Mouse (Mus musculus) monocyte, adult 5-6 weeks (primary cell): ENCODE results near the gene Tfip11. TPM values are rescaled to one million over a fixed set of nuclear protein-coding genes. Genes with fewer than 3 reads are reported as not detected.

Experiments
- ATAC-seq: fragments of 153-309, 156-312 bp; replicated peaks from 2 replicates; pipeline ENCODE4 v1.8.0; 2017; ENCODE audit warnings: mild to moderate bottlenecking; ENCODE audit not compliant: low TSS enrichment, insufficient number of reproducible peaks, severe bottlenecking, poor library complexity, low FRiP score
- total RNA-seq: library from RNA; stranded (forward); fragments of 200-1000, 200-491, 200-594 nt; gene quantifications from 3 replicates; pipeline ENCODE4 v1.2.3, GENCODE M21; 2017

The Tfip11 gene
- total RNA-seq, result 30.1 to 62.0 TPM (median 39.9 TPM) in 3 replicates

DNA sequence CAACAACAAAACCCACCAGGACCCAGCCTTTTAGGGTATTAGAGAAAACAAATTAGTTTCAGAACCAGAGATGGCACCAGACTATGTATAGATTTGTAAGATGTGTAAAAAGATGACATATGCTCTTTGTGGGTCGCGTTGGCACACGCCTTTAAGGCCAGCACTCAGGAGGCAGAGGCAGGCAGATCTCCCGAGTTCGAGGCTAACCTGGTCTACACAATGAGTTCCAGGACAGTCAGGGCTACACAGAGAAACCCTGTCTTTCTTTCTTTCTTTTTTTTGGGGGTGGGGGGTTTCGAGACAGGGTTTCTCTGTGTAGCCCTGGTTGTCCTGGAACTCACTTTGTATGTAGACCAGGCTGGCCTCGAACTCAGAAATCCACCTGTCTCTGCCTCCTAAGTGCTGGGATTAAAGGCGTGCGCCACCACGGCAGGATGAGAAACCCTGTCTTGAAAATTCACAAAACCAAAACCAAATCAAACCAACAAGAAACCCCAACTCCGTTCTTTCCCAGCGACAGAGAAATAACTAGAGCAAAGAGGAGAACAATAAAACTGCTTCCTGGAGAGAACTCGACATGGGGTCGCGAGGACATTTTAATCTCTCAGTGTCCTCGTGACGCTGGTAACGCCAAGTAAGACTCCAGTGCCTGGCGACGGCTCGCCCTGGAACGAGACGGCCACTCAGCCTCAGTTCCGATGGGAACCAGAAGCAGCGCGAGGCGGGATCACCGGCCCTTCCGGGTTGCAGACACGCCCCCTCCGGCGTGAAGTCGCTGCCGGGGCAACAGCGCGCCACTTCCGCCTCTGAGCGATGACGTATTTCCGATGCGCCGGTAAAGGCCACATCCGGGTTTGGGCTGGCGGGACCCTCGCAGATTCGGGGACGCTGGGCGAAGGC is at the start of gene Tfip11:
Gene Tfip11, plus strand, starts transcription at position 813 of the 900 bp plus-strand sequence.
- peak; percentile 75 for ATAC-seq

DNA sequence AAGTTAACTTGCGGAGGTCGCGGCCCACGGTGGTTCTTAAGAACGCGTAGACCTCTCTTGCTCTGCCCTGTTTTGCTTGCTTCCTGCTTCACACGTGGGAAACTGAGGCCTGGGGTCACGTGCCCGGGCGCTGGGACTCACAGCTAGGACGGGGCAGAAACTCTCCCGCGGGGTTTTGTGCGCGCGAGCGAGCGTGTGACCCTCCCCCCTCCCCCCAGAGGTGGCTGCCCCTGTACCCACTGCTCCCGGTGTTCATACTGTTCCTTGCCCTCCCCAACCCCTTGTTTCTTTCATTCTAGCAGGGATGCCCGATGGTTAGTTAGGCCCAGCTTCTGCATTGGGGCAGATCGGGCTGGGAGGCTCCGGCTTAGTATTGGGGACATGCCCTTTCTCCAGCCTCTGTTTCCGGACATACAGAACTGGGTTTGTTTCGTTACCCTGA is 49.2 kb upstream of the Tfip11 start:
- ATAC-seq, result no peak

DNA sequence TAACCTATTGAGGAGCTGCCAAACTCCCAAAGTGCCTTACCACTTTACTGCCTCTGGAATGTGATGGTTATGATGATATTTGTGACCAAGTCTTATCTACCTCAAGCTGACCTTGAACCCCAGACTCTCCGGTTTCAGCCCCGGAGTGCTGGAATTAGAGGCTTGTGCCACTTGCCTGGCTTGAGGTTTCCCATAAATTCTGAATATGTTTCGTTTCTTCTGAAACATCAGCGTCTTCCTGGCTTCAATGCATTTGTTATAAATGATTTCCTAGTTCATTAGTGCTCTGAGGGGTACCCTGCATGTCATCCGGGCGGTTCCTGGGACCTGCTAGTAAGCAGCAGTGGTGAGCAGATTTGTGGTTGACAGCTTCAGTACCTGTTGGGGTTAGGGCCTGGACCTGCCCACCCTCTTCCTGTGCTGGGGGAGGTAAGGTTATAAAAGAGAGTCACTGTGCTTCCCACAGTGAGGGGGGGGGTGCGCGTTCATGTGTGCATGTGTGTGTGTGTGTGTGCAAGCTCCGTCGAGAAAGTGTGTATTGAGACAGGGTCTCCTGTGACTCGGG is 48.2 kb upstream of the Tfip11 start:
- no peak for ATAC-seq

DNA sequence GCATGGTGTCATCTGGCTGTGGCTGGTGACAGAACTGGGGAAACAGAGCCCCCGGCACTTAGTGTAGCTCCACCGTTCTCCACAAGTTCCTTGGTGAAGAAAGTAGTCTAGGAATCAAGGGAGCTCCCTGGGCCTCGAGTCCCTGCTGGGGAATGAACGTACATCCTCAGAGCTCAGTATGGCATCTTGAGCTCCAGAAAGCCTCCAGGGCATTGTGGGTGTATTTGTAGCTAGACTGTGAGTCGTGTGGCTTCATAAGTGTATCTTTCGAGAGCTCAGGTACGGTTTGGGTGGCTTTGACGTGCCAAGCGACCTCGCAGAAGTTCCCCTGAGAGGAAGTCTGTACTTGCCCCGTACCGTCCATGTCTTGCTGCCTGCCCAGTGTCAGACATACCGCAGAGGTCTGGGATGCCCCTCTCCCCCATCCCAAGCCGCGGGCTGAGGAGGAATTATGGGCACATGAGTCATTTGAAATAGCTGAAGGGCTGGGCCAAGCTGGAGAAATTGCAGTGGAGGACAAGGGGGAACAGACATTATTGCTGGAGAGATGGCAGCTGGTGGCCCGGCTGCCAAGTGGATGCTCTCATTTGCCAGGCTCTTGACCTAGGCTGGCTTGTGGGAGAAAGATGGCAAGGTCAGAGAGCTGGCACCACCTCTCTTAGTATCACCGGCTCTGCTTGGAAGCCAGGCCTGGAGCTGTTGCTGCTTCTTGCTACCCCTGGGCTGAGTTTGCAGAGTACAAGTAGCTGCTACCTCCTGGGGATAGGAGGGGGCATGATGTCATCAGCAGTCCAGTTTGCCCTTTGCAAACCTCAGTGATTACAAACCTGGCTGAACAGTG is 46.8 kb upstream of the Tfip11 start:
- no peak for ATAC-seq

DNA sequence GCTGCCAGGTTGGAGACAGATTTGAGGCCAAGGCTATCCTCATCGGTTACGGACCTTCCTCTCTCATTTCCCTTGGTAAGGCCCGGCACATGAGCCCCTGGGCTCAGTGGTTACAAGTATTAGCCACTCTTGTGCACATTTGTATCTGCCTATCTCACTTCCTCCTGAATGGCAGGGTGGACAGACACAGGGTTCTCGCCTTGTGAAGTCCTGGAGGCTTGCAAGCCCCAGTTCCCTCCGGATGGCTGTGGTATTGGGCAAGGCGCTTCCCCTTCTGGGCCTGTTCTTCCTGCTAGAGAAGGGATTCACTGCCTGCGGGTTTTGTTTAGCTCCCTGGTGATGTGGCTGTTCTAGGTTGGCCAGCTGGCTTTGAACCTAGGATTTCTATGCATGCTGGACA is 46.0 kb upstream of the Tfip11 start:
- ATAC-seq, result peak; percentile 41

DNA sequence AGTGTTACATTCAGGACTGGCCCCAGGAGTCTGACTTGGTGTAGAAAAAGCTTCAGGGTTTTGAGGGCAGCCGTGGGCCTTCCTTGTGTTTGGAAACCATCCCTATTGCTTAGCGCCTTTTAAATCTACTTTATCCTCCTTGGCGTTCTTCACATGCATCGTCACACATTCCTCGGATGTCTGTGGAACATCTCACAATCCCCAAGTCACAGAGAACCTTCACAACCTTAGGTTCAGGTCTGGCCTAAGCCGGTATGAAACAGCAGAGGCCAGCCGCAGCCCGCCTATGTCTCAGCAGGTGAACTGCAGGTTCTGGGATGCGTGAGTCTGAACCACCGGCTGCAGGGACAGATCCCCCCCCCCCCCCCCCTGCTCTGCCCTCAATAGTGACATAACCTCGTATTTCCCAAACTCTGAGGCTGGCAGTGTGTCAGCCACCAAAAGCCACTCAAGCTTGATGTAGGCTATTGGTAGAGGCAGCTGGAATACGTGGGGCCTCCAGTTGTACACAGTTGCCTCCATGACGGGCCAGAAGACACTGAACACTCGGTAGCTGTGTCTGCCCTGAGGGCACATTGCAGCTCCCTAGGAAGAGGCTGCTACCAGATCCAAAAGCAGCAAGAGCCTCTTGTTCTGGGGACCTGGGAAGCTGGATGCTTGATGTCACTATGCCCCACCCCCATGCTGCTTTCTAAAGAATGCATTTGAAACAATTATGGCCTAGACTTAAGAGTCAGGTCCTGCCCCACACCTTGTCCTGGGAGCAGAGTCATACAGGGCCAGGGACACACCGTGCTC is 45.1 kb upstream of the Tfip11 start:
- no peak for ATAC-seq

DNA sequence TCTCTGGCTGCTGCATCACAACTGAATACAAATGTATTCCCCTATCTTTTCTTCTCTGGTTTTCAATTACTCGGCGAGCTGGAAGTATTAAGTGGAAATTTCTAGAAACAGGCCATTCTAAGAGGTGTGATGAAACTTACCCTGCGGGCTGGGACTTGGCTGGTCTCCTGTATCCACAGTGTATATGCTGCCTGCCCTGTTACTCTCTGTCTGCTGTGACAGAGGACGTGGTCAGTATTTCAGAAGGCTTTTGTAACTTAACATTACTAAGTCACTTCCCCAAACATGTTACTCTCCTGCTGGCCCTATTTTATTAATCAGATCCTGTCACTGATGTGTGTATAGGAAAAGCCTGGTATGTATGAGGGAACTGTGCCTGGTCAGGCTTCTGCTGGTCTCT is 44.5 kb upstream of the Tfip11 start:
- ATAC-seq, result no peak

DNA sequence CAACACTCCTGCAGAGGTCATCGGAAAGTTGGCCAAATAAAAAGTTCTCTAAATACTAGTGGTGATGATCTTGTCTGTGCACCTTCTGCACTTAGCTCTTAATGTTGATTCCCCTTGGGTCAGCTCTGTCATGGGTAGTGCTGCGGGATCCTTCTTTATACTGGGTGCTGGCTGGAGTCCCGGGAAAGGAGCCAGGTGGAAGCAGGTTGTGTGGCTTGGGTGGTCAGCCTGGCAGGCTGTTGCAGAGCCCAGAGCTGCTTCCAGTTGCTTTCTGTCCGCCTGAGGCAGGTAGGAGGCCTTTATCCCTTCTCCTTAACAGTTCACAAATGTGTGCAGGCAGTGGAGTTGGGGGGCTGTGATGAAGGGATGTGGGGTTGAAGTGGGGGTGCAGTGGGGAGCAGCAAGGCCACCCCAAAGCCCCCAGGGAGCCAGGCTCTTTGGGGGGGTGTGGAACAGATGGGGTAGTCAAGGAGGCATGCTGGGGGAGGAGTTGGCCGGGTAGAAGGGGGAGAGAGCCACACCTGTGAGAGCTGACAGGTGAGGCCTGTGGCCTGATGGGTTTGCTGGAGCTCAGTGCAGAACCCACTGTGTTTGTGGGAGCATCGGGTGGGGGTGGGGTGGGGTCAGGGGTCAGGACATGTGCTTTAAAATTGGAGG is 43.9 kb upstream of the Tfip11 start:
- no peak for ATAC-seq

DNA sequence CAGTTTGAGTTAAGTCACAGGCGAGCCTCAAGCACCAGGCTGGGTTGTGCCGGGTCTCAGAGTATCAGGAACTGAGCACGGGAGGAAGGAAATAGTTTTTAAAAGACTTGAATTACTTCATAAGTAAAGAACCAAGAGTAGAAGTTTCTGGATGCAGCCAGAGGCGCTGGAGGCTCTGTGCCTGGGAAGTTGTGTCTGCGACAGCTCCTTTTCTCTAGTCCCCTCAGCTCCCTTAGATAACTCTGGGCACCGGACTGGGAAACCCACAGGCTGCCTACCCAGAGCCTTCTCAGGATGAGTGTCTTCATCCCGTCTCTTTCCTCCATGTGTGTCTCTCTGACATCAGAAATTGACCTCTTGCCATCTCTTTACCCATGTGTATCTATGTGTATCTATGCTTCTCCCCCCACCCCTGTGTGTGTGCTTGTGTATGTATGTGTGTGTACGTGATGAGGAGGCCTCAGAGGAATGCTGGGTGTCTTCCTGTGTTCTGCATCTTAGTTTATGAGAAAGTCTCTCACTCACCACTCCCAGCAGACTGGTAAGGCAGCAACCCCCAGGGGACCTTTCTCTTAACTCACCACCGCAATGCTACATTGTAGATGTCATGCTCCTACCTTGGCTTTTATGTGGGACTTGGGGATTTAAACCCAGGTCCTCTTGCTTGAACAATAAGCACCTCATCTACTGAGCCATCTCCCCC is 43.2 kb upstream of the Tfip11 start:
- no peak for ATAC-seq

DNA sequence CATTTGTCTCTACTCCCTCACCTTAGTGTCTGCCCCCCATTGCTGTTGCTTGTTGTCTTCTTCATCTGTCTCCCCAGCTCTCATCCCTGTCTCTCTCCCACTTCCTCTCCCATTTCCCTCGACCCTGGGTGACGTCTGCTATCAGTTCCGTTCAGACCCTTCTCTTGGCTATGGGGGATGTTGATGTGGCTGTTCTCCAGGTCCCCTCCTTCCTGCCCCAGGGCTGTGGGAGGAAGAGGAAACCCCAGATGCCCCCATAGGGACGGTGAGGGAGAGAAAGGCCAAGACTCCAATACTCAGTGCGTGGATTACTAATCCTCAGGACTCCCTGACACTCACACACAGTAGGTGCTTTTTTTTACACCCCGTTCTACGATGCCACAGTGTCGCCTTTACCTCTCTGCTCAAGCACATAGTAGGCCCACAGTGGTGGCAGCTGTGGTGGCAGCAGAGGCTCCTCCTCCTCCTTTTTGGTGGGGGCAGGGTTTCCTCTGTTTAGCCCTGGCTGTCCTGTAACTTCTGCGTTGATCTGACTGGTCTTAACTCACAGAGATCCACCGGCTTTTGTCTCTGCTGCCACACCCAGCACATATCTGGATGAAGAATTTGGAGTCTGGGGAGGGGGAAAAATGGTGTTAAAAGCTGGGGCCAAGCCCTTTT is 42.5 kb upstream of the Tfip11 start:
- no peak for ATAC-seq

DNA sequence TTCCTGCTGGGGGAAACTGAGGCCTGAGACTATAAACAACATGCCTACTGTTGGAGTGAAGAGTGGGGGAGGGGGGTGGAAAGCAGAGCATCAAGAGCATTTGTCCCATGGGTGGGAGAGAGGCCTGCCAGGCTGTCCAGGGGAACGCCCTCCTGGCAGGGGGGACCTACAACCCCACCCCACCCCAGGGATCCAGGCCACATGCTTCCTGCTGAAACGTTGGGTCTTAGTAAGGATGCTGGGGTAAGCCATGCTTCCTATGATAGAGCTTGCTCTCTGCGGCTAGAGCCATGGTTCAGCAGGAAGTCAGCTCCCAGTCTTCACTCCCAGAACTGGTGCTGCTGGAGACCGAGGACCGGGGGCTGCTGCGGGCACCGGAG is 42.0 kb upstream of the Tfip11 start:
- no peak for ATAC-seq

DNA sequence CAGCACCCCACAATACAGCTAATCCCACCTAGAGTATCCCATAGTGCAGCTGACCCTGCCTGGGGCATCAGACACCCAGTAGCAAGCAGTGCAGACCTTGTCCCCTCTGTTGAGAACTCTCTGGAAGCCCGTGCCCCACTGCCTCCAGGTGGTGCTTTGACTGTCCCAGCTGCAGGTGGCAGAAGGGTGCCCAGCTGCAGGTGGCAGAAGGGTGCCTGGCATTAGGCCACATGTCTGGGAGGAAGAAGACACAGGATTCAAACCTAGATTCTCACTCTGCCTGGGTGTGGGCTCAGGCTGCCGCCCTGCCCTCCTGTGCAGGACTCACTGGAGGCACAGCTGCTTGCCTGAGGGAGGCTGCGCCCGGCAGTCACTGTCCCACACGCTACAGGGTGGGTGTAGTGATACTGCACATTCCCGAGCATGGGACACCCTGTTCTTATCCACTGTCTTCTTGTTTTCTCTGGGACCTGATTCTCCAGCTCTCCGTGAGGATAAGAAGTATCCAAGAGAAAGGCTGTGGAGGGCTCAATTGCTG is 40.5 kb upstream of the Tfip11 start:
- no peak for ATAC-seq

DNA sequence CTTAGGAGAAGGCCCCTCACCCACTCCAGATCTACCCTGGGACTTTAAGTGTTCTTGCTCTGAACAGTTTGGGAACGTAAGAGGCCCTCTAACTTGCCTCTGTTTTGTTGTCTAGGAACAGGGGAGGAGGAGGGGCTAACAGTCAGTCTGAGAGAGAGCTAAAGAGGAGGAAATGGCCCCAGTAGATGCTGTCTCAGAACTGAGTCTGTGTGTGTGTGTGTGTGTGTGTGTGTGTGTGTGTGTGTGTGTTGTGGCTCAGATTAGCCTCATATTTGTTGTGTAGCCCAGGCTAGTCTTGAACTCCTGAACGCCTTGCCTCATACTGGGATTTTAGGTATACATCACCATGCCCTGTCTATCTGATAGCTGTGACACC is 39.6 kb upstream of the Tfip11 start:
- no peak for ATAC-seq

DNA sequence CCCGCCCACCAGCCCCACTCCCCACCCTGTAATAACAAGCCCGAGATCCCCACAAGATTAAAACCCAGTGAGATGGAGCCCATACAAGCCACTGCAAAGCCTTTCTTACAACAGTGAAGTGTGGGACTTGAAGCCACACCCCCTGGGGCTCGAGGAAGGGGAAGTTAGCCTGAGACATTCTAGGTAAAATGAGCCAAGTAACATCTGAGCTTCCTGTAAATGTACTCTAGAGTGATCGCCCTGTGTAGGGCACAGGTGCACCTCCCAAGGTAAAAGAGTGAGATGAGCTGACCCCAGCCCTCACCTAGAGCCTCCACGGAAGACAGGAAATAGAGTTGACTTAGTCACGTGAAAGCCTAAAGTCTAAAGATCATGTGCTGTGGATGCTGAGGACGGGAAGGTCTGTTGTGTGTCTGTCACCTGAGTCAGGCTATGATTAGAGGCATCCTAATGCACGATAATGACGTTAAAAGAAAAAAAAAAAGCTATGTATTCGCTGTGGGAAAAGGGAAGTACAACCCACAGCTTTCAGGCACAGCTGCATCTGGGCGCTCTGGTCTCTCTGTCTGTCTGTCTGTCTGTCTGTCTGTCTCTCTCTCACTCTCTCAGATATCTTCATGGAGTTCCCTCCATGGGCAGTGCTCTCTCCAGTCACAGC is 39.0 kb upstream of the Tfip11 start:
- ATAC-seq, result peak; percentile 67

DNA sequence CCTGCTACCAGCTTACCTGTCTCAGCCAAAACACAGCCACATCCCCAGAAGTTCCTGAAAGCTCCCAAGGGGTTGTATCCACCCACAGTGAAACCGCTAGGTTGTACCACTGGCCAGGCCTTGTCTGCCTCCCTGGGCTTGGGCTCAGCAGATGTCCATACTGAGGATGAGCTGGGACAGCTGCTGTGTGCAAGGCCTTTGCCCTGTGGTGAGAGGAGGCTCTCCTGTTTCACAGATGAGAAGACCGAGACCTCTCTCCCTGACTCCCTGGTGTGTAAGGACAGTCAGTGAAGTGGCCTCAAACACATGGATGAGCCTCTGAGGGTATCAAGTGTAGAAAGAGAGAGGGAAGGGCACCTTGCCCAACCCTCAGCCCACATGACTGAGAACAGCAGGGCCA is 38.5 kb upstream of the Tfip11 start:
- no peak for ATAC-seq
